Mouse (Mus musculus): ENCODE measurements at regions not wholly inside any gene's neighbourhood (a gene's known extent, or its start where the extent isn't known, plus 50 kb on each side); places are given as distances from the start of the nearest gene placed in this dataset.
A peak's percentile ranks its signal among the peaks of the same experiment; 100 is the strongest.

DNA sequence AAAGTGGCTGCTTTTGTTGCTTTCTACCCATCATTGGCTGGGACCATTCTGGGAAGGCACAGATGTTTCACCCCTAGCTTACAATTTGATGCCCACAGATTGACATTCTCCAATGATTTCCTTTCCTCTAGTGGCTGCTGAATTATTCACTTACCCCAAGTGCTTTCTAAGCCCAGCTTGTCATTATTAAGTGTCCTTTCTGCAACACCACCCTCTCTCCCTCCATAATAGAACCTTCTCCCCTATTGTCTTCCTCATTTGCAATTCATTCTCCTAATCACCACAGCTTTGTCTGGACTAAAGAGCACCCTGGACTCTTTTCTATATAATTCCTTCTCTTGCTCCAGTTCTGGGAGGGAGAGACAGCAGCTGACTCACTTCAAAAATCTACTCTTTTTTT, 2780.0 kb upstream of the 5930422O12Rik start:
- Histone ChIP-seq H3K27me3 (replicated peaks) (no peaks in the 10 kb centered on the region), H3K36me3 (replicated peaks in 1 of 2; ENCODE audit: control insufficient read depth in 1 of 2, insufficient read depth in 1 of 2, low read length in 1 of 2) (no peaks in the 10 kb centered on the region), H3K79me2 (replicated peaks; ENCODE audit: control insufficient read depth, extremely low read depth, insufficient read depth, poor library complexity, severe bottlenecking) (no peaks in the 10 kb centered on the region), H3K9ac (ENCODE audit: insufficient read depth, low read depth) (no peak overlapping the region), H3K4me3 (replicated peaks in 1 of 3; ENCODE audit: low read depth in 2 of 3, low read length in 2 of 3, poor library complexity in 1 of 3) (no peak overlapping the region), H3K4me2 (ENCODE audit: insufficient read depth, low read depth, poor library complexity, severe bottlenecking) (no peak overlapping the region), H3K9me3 (replicated peaks; ENCODE audit: low read length) (no peaks in the 10 kb centered on the region), H3K4me1 (ENCODE audit: control insufficient read depth in 1 of 2, insufficient read depth in 2 of 2) (no peaks in the 10 kb centered on the region), H3K27ac (ENCODE audit: insufficient read depth, low read depth) (no peak overlapping the region)
- in situ Hi-C loops (cut with MboI; ENCODE audit: low pct_ligation_motif_present, low pct_unique_long_range_greater_than_20kb, low sequenced_read_pairs) = no loop called here
- dilution Hi-C loops (cut with MboI; ENCODE audit: extremely low pct_ligation_motif_present, extremely low pct_unique_long_range_greater_than_20kb, low sequenced_read_pairs) = no loop called here
- TF ChIP-seq HCFC1 (IDR thresholded peaks at IDR 0.05; ENCODE audit: low read depth, low read length) (no peak), USF2 (conservative IDR thresholded peaks at IDR 0.05; ENCODE audit: low read depth, low read length) (no peak), NELFE (IDR thresholded peaks at IDR 0.05; ENCODE audit: low read depth, low read length) (no peak), MAZ (IDR thresholded peaks at IDR 0.05; ENCODE audit: low read depth, low read length) (no peak), ETS1 (conservative IDR thresholded peaks at IDR 0.05; ENCODE audit: low read depth, low read length) (no peak), ELF1 (IDR thresholded peaks at IDR 0.05; ENCODE audit: low read depth, low read length) (no peak), E2F4 (IDR thresholded peaks at IDR 0.05; ENCODE audit: insufficient replicate concordance, low read depth, low read length) (no peak), MYC (IDR thresholded peaks at IDR 0.05; ENCODE audit: low read depth, low read length) (no peak), MAFK (IDR thresholded peaks at IDR 0.05; ENCODE audit: insufficient replicate concordance, low read length) (no peak), ZC3H11A (IDR thresholded peaks at IDR 0.05; ENCODE audit: low read depth, low read length) (no peak), GABPA (IDR thresholded peaks at IDR 0.05; ENCODE audit: insufficient replicate concordance, low read depth, low read length) (no peak), TBP (conservative IDR thresholded peaks at IDR 0.05; ENCODE audit: low read depth, low read length) (no peak), BHLHE40 (IDR thresholded peaks at IDR 0.05; ENCODE audit: low read depth, low read length) (no peak), ZKSCAN1 (IDR thresholded peaks at IDR 0.05; ENCODE audit: borderline replicate concordance, low read depth, low read length) (no peak), SIN3A (IDR thresholded peaks at IDR 0.05; ENCODE audit: low read length) (no peak), JUND (conservative IDR thresholded peaks at IDR 0.05; ENCODE audit: low read depth, low read length) (no peak), USF1 (IDR thresholded peaks at IDR 0.05; ENCODE audit: low read depth, low read length) (no peak), JUN (IDR thresholded peaks at IDR 0.05; ENCODE audit: insufficient read depth, low read depth, low read length) (no peak)
- no peak for DNase-seq (ENCODE audit: extremely low read depth)

DNA sequence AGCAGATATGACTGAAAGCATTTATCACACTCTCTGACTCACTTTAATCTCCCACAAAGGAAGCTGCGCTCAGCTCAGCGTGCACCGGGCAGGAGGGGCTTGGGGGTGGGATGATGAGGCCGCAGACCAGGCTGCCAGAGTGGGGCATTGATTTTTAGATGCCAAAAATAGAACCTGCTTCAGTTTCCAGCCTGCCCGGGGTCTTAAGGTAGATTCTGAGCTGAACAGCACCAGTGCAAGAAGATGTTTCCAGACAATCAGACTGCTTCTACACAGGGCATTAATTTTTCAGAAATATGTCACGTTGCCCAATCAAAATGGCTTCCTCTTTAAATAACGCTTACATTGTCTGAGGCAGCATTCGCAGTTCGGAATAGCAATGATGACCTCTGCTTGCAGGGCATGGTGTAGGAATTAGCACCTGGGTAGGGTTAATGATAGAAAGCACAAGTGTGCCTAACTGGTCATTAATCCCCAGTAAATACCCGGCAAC, 2772.7 kb upstream of the 5930422O12Rik start:
- DNase-seq (ENCODE audit: extremely low read depth) = peak; percentile 34
- Histone ChIP-seq H3K36me3 (replicated peaks in 1 of 2; ENCODE audit: control insufficient read depth in 1 of 2, insufficient read depth in 1 of 2, low read length in 1 of 2) (no peaks in the 10 kb centered on the region), H3K9me3 (replicated peaks; ENCODE audit: low read length) (no peaks in the 10 kb centered on the region), H3K9ac (ENCODE audit: insufficient read depth, low read depth) (no peak overlapping the region), H3K4me3 (replicated peaks in 1 of 3; ENCODE audit: low read depth in 2 of 3, low read length in 2 of 3, poor library complexity in 1 of 3) (no peak overlapping the region), H3K27me3 (replicated peaks) (no peaks in the 10 kb centered on the region), H3K27ac (ENCODE audit: insufficient read depth, low read depth) (no peak overlapping the region), H3K79me2 (replicated peaks; ENCODE audit: control insufficient read depth, extremely low read depth, insufficient read depth, poor library complexity, severe bottlenecking) (no peaks in the 10 kb centered on the region), H3K4me2 (ENCODE audit: insufficient read depth, low read depth, poor library complexity, severe bottlenecking) (peak overlapping the region; percentile 62; the same call in 1 of the 2 replicates), H3K4me1 (ENCODE audit: control insufficient read depth in 1 of 2, insufficient read depth in 2 of 2) (peaks cover 0 to 18% of the 10 kb centered on the region in 2 experiments; a peak in 2 of 4 replicates)
- dilution Hi-C loops (cut with MboI; ENCODE audit: extremely low pct_ligation_motif_present, extremely low pct_unique_long_range_greater_than_20kb, low sequenced_read_pairs) (no loop called here), in situ Hi-C loops (cut with MboI; ENCODE audit: low pct_ligation_motif_present, low pct_unique_long_range_greater_than_20kb, low sequenced_read_pairs) (no loop called here)
- TF ChIP-seq BHLHE40 (IDR thresholded peaks at IDR 0.05; ENCODE audit: low read depth, low read length) (no peak), UBTF (IDR thresholded peaks at IDR 0.05; ENCODE audit: low read depth, low read length) (no peak), RCOR1 (conservative IDR thresholded peaks at IDR 0.05; ENCODE audit: low read depth, low read length) (no peak), CHD2 (IDR thresholded peaks at IDR 0.05; ENCODE audit: low read length) (no peak), MAZ (IDR thresholded peaks at IDR 0.05; ENCODE audit: low read depth, low read length) (no peak), USF1 (IDR thresholded peaks at IDR 0.05; ENCODE audit: low read depth, low read length) (no peak), ZC3H11A (IDR thresholded peaks at IDR 0.05; ENCODE audit: low read depth, low read length) (no peak), CHD1 (IDR thresholded peaks at IDR 0.05; ENCODE audit: low read depth, low read length) (no peak), ETS1 (conservative IDR thresholded peaks at IDR 0.05; ENCODE audit: low read depth, low read length) (no peak), MEF2A (IDR thresholded peaks at IDR 0.05; ENCODE audit: borderline replicate concordance, low read depth, low read length) (no peak), HCFC1 (IDR thresholded peaks at IDR 0.05; ENCODE audit: low read depth, low read length) (no peak), MAFK (IDR thresholded peaks at IDR 0.05; ENCODE audit: insufficient replicate concordance, low read length) (no peak)
